Mouse (Mus musculus) E14TG2a.4 (cell line): ENCODE results near the gene Abcf1.

Experiments
- H3K27me3 ChIP-seq: 2 replicates; pipeline ENCODE4 v1.6.1; 2014; ENCODE audit warnings: low read length, control low read depth; ENCODE audit not compliant: insufficient read depth
- H3K36me3 ChIP-seq: 2 replicates; pipeline ENCODE4 v1.6.1; 2014; ENCODE audit warnings: low read length, control low read depth; ENCODE audit not compliant: insufficient read depth
- H3K4me1 ChIP-seq: replicated peaks from 2 replicates; pipeline ENCODE4 v1.6.1; 2014; ENCODE audit warnings: low read depth, low read length, control low read depth
- H3K4me3 ChIP-seq: replicated peaks from 2 replicates; pipeline ENCODE4 v1.5.1; 2014; ENCODE audit warnings: mild to moderate bottlenecking, low read length
- H3K9me3 ChIP-seq: 2 replicates; pipeline ENCODE4 v1.6.1; 2014; ENCODE audit warnings: low read length, control low read depth
- CTCF ChIP-seq: conservative IDR thresholded peaks from 2 replicates; pipeline ENCODE4 v1.5.1; 2014; ENCODE audit warnings: low read length
- NANOG ChIP-seq: IDR thresholded peaks from 2 replicates; pipeline ENCODE4 v1.6.1; 2014; ENCODE audit warnings: borderline replicate concordance, low read length, mixed read lengths
- POU5F1 ChIP-seq: IDR thresholded peaks from 2 replicates; pipeline ENCODE4 v1.6.1; 2014; ENCODE audit warnings: low read length, borderline replicate concordance

The Abcf1 gene

DNA sequence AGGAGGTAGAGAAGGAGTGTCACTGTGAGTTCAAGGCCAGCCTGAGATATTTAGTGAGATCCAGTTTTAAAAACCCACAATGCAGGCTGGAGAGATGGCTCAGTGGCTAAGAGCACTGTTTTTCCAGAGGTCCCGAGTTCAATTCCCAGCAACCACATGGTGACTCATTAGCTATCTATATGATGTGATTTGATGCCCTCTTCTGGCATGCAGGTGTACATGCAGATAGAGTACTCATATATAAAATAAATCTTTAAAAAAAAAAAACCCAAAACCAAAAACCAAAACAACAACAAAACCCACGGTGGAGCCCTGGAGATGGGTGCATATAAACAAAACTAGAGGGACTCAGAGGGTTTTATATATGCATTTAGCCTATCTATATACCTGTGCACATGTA lies 62.0 kb downstream of the Abcf1 start:
- H3K4me3 ChIP-seq, result no peak overlapping the region
- peaks cover 77% of the 10 kb centered on the region for H3K36me3 ChIP-seq
- H3K9me3 ChIP-seq, result no peaks in the 10 kb centered on the region
- TF ChIP-seq NANOG (no peak), POU5F1 (no peak), CTCF (no peak; the same call in 1 of the 2 replicates)
- H3K27me3 ChIP-seq, result no peaks in the 10 kb centered on the region
- H3K4me1 ChIP-seq, result peaks cover 43% of the 10 kb centered on the region
